In genomic region chr15:75190560-75190959, GRCm38 (mm10) we compare ENCODE assay signal across 20 mouse cellular contexts. TPM values are rescaled to one million over a fixed set of nuclear protein-coding genes. Genes with fewer than 3 reads are reported as not detected.
DNase-seq lines count a peak whose midpoint lies in the region; ATAC-seq and TF ChIP-seq lines count a peak whose summit lies in the region.
"Not testable (repeated sequence)": the region's sequence is repeated elsewhere in the genome, so short reads cannot be mapped to it uniquely, and the experiment has no call there.
"Had no signal": no experiment of that assay in that cellular context is flagged by ENCODE, and none has a peak within 500 bp of the region (broad histone marks: within the 10 kb centered on the region; RNA-seq: fewer than 3 reads in every experiment).

No protein-coding gene starts in this region.

- ATAC-seq in kidney, postnatal 0 days (replicated peaks; ENCODE audit: low FRiP score, low read depth); liver, embryonic 14.5 days (ENCODE audit: insufficient read depth); midbrain, embryonic 14.5 days (ENCODE audit: low FRiP score, low TSS enrichment): not testable (repeated sequence)

- peak; percentile 60 for TF ChIP-seq CTCF in kidney, postnatal 0 days (IDR thresholded peaks at IDR 0.05; ENCODE audit: low read depth)
- TF ChIP-seq CTCF in liver, embryonic 14.5 days (IDR thresholded peaks at IDR 0.05; ENCODE audit: low read depth): peak; percentile 39; the same call in 1 of the 2 replicates

- intact Hi-C loops in heart, postnatal 14 days (cut with DNase I): not testable (repeated sequence)

- not testable (repeated sequence) for H3K36me3 ChIP-seq in kidney, postnatal 0 days (ENCODE audit: insufficient read depth, low read length); liver, embryonic 14.5 days (replicated peaks; ENCODE audit: control insufficient read depth, insufficient read depth, low read depth); midbrain, embryonic 14.5 days (ENCODE audit: control insufficient read depth, insufficient read depth, low read length)

- H3K4me3 ChIP-seq in kidney, postnatal 0 days (replicated peaks; ENCODE audit: low read depth, low read length); liver, embryonic 14.5 days (ENCODE audit: insufficient read depth in 1 of 2, low read depth in 2 of 2, low read length in 2 of 2); midbrain, embryonic 14.5 days (replicated peaks; ENCODE audit: low read depth, low read length): not testable (repeated sequence)

- peak; percentile 2 for DNase-seq in MN1 (ENCODE audit: low spot score)
- peak; percentile 2 for DNase-seq in embryo, embryonic 11 days
- peak; percentile 2 to 27 for DNase-seq in heart, postnatal 14 days
- not testable (repeated sequence) for DNase-seq in kidney, postnatal 0 days (ENCODE audit: low spot score); liver, embryonic 14.5 days (ENCODE audit: low read depth in 3 of 3, low spot score in 3 of 3)
- peak; percentile 7 for DNase-seq in midbrain, embryonic 14.5 days
- DNase-seq in thymus, postnatal 0 days (ENCODE audit: low spot score): peak; percentile 23

- not testable (repeated sequence) for H3K9ac ChIP-seq in kidney, postnatal 0 days (ENCODE audit: low read depth, low read length); liver, embryonic 14.5 days (replicated peaks); midbrain, embryonic 14.5 days (replicated peaks; ENCODE audit: low read length)

- H3K4me2 ChIP-seq in kidney, postnatal 0 days (ENCODE audit: low read length); liver, embryonic 14.5 days (ENCODE audit: low read depth); midbrain, embryonic 14.5 days (ENCODE audit: low read length): not testable (repeated sequence)

- H3K27me3 ChIP-seq in kidney, postnatal 0 days (ENCODE audit: insufficient read depth, low read length); liver, embryonic 14.5 days (ENCODE audit: control insufficient read depth, insufficient read depth, low read length); midbrain, embryonic 14.5 days (ENCODE audit: control insufficient read depth, insufficient read depth, low read length): not testable (repeated sequence)

- WGBS in kidney, postnatal 0 days: 0% methylated on average over 1 of the region's 3 CpGs
- 0% methylated on average over 1 of the region's 3 CpGs for WGBS in liver, embryonic 14.5 days (ENCODE audit: insufficient replicate concordance)
- 0% methylated on average over 1 of the region's 3 CpGs for WGBS in midbrain, embryonic 14.5 days

- H3K27ac ChIP-seq in kidney, postnatal 0 days; liver, embryonic 14.5 days; midbrain, embryonic 14.5 days (replicated peaks; ENCODE audit: low read depth, low read length): not testable (repeated sequence)

- not testable (repeated sequence) for H3K4me1 ChIP-seq in kidney, postnatal 0 days (replicated peaks; ENCODE audit: insufficient read depth, low read length); liver, embryonic 14.5 days (replicated peaks; ENCODE audit: control insufficient read depth in 2 of 2, insufficient read depth in 2 of 2, low read length in 1 of 2); midbrain, embryonic 14.5 days (ENCODE audit: control insufficient read depth, insufficient read depth, low read length)

- H3K9me3 ChIP-seq in kidney, postnatal 0 days (replicated peaks; ENCODE audit: low read length); liver, embryonic 14.5 days (ENCODE audit: control insufficient read depth, low read length); midbrain, embryonic 14.5 days (ENCODE audit: control insufficient read depth, low read length): not testable (repeated sequence)

- TF ChIP-seq EP300 in liver, embryonic 14.5 days (IDR thresholded peaks at IDR 0.05; ENCODE audit: low read depth): not testable (repeated sequence)

RNA-seq across cellular contexts. Expression of gene BC025446, which starts 25.6 kb away (rescaled TPM):
- not detected for total RNA-seq in heart, postnatal 14 days (2021)
- polyA plus RNA-seq in kidney, postnatal 0 days (2015; fragmentation: Nextera tagmentation; extraction: Ambion mirVana): 24.1 and 28.6 TPM in 2 replicates
- polyA plus RNA-seq in liver, embryonic 14.5 days (2012; rRNA removed): 2.9 and 3.0 TPM in 2 replicates
- polyA plus RNA-seq in liver, embryonic 14.5 days (2014; fragmentation: Nextera tagmentation; extraction: Ambion mirVana): 3.9 and 5.7 TPM in 2 replicates
- not detected in 2 replicates for polyA plus RNA-seq in midbrain, embryonic 14.5 days (2014; fragmentation: Nextera tagmentation; extraction: Ambion mirVana)
- polyA plus RNA-seq in thymus, postnatal 0 days (2015; fragmentation: Nextera tagmentation; extraction: Ambion mirVana): not detected in 2 replicates
- total RNA-seq: adrenal gland, postnatal 25 days; common myeloid progenitor, adult 5-6 weeks; gastrocnemius, adult 18-20 months; heart, adult 18-20 months; left cerebral cortex, postnatal 4 days had no signal
- polyA plus RNA-seq: activated CD4-positive, CD25-positive, alpha-beta regulatory T cell, adult 4 months; embryonic facial prominence, embryonic 13.5 days; forebrain, embryonic 16.5 days; heart, embryonic 15.5 days; hindbrain, embryonic 14.5 days; neural tube, embryonic 12.5 days had no signal

RNA-seq across cellular contexts. Expression of gene Ly6g, which starts 35.5 kb away (rescaled TPM):
- total RNA-seq in heart, postnatal 14 days (2021): not detected
- 0.57 and 1.3 TPM in 2 replicates for polyA plus RNA-seq in kidney, postnatal 0 days (2015; fragmentation: Nextera tagmentation; extraction: Ambion mirVana)
- polyA plus RNA-seq in liver, embryonic 14.5 days (2012; rRNA removed): 0.30 and 0.51 TPM in 2 replicates
- polyA plus RNA-seq in liver, embryonic 14.5 days (2014; fragmentation: Nextera tagmentation; extraction: Ambion mirVana): 0.74 and 0.86 TPM in 2 replicates
- not detected in 2 replicates for polyA plus RNA-seq in midbrain, embryonic 14.5 days (2014; fragmentation: Nextera tagmentation; extraction: Ambion mirVana)
- polyA plus RNA-seq in thymus, postnatal 0 days (2015; fragmentation: Nextera tagmentation; extraction: Ambion mirVana): 2.4 and 3.1 TPM in 2 replicates
- total RNA-seq: adrenal gland, postnatal 25 days; common myeloid progenitor, adult 5-6 weeks; gastrocnemius, adult 18-20 months; heart, adult 18-20 months; left cerebral cortex, postnatal 4 days; liver, adult 2 months had no signal
- polyA plus RNA-seq: activated CD4-positive, CD25-positive, alpha-beta regulatory T cell, adult 4 months; embryonic facial prominence, embryonic 13.5 days; forebrain, embryonic 16.5 days; heart, embryonic 15.5 days; hindbrain, embryonic 14.5 days; liver, adult 2 months; lung, embryonic 15.5 days; neural tube, embryonic 12.5 days had no signal
